Mouse (Mus musculus): ENCODE measurements around the gene Mrps18a. TPM values are rescaled to one million over a fixed set of nuclear protein-coding genes. Genes with fewer than 3 reads are reported as not detected.

Gene Mrps18a
- total RNA-seq, 1 experiment = 90.0 TPM

- in situ Hi-C loops (cut with MboI; ENCODE audit: low sequenced_read_pairs in 2 of 2, unreplicated experiment in 2 of 2) = no loop called here
- Histone ChIP-seq H3K4me3 (ENCODE audit: insufficient read depth in 1 of 2, low read depth in 1 of 2, low read length in 2 of 2, poor library complexity in 1 of 2, severe bottlenecking in 1 of 2) (no peak overlapping the region), H3K4me1 (ENCODE audit: control insufficient read depth in 2 of 2, insufficient read depth in 2 of 2, low read length in 2 of 2, poor library complexity in 1 of 2) (peaks cover 0 to 10% of the 10 kb centered on the region in 2 experiments; a peak in 1 of 4 replicates), H3K9me3 (ENCODE audit: control insufficient read depth, insufficient read depth, low read depth, low read length) (no peaks in the 10 kb centered on the region), H3K36me3 (ENCODE audit: control insufficient read depth, insufficient read depth, low read length, poor library complexity, severe bottlenecking) (no peaks in the 10 kb centered on the region), H3K9ac (ENCODE audit: insufficient read depth, low read depth, low read length, poor library complexity, severe bottlenecking) (no peak overlapping the region), H3K27ac (ENCODE audit: insufficient read depth, low read depth, low read length, poor library complexity, severe bottlenecking) (no peak overlapping the region)
- TF ChIP-seq ZNF384 (IDR thresholded peaks at IDR 0.05; ENCODE audit: low read depth, low read length) (no peak), MAFK (IDR thresholded peaks at IDR 0.05; ENCODE audit: insufficient read depth, low read depth, low read length) (no peak), ZC3H11A (IDR thresholded peaks at IDR 0.05; ENCODE audit: borderline replicate concordance, low read depth, low read length) (no peak), CHD2 (IDR thresholded peaks at IDR 0.05; ENCODE audit: low read depth, low read length) (no peak), HCFC1 (IDR thresholded peaks at IDR 0.05; ENCODE audit: borderline replicate concordance, insufficient read depth, low read length) (no peak)
- no peak for DNase-seq (ENCODE audit: low read depth, low spot score)
These were observed 43.5 kb downstream of the Mrps18a start for GRCm38 (mm10) chr17:46154336-46154735.

GRCm38 (mm10) chr17:46156680-46157079 is 45.9 kb downstream of the Mrps18a start:
- H3K4me3 ChIP-seq (ENCODE audit: insufficient read depth in 1 of 2, low read depth in 1 of 2, low read length in 2 of 2, poor library complexity in 1 of 2, severe bottlenecking in 1 of 2) = no peak overlapping the region
- H3K9me3 ChIP-seq (ENCODE audit: control insufficient read depth, insufficient read depth, low read depth, low read length) = no peaks in the 10 kb centered on the region
- H3K36me3 ChIP-seq (ENCODE audit: control insufficient read depth, insufficient read depth, low read length, poor library complexity, severe bottlenecking) = no peaks in the 10 kb centered on the region
- no peak overlapping the region for H3K27ac ChIP-seq (ENCODE audit: insufficient read depth, low read depth, low read length, poor library complexity, severe bottlenecking)
- in situ Hi-C loops (cut with MboI; ENCODE audit: low sequenced_read_pairs in 2 of 2, unreplicated experiment in 2 of 2) = no loop called here
- H3K9ac ChIP-seq (ENCODE audit: insufficient read depth, low read depth, low read length, poor library complexity, severe bottlenecking) = no peak overlapping the region
- peaks cover 0 to 12% of the 10 kb centered on the region in 2 experiments; a peak in 2 of 4 replicates for H3K4me1 ChIP-seq (ENCODE audit: control insufficient read depth in 2 of 2, insufficient read depth in 2 of 2, low read length in 2 of 2, poor library complexity in 1 of 2)
- DNase-seq (ENCODE audit: low read depth, low spot score) = no peak
- no peak for TF ChIP-seq ZNF384 (IDR thresholded peaks at IDR 0.05; ENCODE audit: low read depth, low read length)
- TF ChIP-seq HCFC1 (IDR thresholded peaks at IDR 0.05; ENCODE audit: borderline replicate concordance, insufficient read depth, low read length) = no peak
- no peak for TF ChIP-seq CHD2 (IDR thresholded peaks at IDR 0.05; ENCODE audit: low read depth, low read length)
- TF ChIP-seq ZC3H11A (IDR thresholded peaks at IDR 0.05; ENCODE audit: borderline replicate concordance, low read depth, low read length) = no peak
- TF ChIP-seq MAFK (IDR thresholded peaks at IDR 0.05; ENCODE audit: insufficient read depth, low read depth, low read length) = no peak

GRCm38 (mm10) chr17:46157131-46157530 is 46.3 kb downstream of the Mrps18a start:
- no peak for TF ChIP-seq ZC3H11A (IDR thresholded peaks at IDR 0.05; ENCODE audit: borderline replicate concordance, low read depth, low read length)
- TF ChIP-seq CHD2 (IDR thresholded peaks at IDR 0.05; ENCODE audit: low read depth, low read length) = no peak
- no peak for TF ChIP-seq ZNF384 (IDR thresholded peaks at IDR 0.05; ENCODE audit: low read depth, low read length)
- no peak for TF ChIP-seq HCFC1 (IDR thresholded peaks at IDR 0.05; ENCODE audit: borderline replicate concordance, insufficient read depth, low read length)
- TF ChIP-seq MAFK (IDR thresholded peaks at IDR 0.05; ENCODE audit: insufficient read depth, low read depth, low read length) = no peak
- Histone ChIP-seq H3K9me3 (ENCODE audit: control insufficient read depth, insufficient read depth, low read depth, low read length) (no peaks in the 10 kb centered on the region), H3K27ac (ENCODE audit: insufficient read depth, low read depth, low read length, poor library complexity, severe bottlenecking) (no peak overlapping the region), H3K36me3 (ENCODE audit: control insufficient read depth, insufficient read depth, low read length, poor library complexity, severe bottlenecking) (no peaks in the 10 kb centered on the region), H3K4me1 (ENCODE audit: control insufficient read depth in 2 of 2, insufficient read depth in 2 of 2, low read length in 2 of 2, poor library complexity in 1 of 2) (peaks cover 0 to 12% of the 10 kb centered on the region in 2 experiments; a peak in 2 of 4 replicates), H3K9ac (ENCODE audit: insufficient read depth, low read depth, low read length, poor library complexity, severe bottlenecking) (no peak overlapping the region), H3K4me3 (ENCODE audit: insufficient read depth in 1 of 2, low read depth in 1 of 2, low read length in 2 of 2, poor library complexity in 1 of 2, severe bottlenecking in 1 of 2) (no peak overlapping the region)
- no peak for DNase-seq (ENCODE audit: low read depth, low spot score)
- in situ Hi-C loops (cut with MboI; ENCODE audit: low sequenced_read_pairs in 2 of 2, unreplicated experiment in 2 of 2) = no loop called here

- in situ Hi-C loops (cut with MboI; ENCODE audit: low sequenced_read_pairs in 2 of 2, unreplicated experiment in 2 of 2) = no loop called here
- H3K4me1 ChIP-seq (ENCODE audit: control insufficient read depth in 2 of 2, insufficient read depth in 2 of 2, low read length in 2 of 2, poor library complexity in 1 of 2) = peaks cover 0 to 8% of the 10 kb centered on the region in 2 experiments; a peak in 1 of 4 replicates
- DNase-seq (ENCODE audit: low read depth, low spot score) = no peak
- no peak overlapping the region for H3K9ac ChIP-seq (ENCODE audit: insufficient read depth, low read depth, low read length, poor library complexity, severe bottlenecking)
- no peak for TF ChIP-seq MAFK (IDR thresholded peaks at IDR 0.05; ENCODE audit: insufficient read depth, low read depth, low read length)
- no peak for TF ChIP-seq ZC3H11A (IDR thresholded peaks at IDR 0.05; ENCODE audit: borderline replicate concordance, low read depth, low read length)
- TF ChIP-seq CHD2 (IDR thresholded peaks at IDR 0.05; ENCODE audit: low read depth, low read length) = no peak
- TF ChIP-seq ZNF384 (IDR thresholded peaks at IDR 0.05; ENCODE audit: low read depth, low read length) = no peak
- TF ChIP-seq HCFC1 (IDR thresholded peaks at IDR 0.05; ENCODE audit: borderline replicate concordance, insufficient read depth, low read length) = no peak
- H3K36me3 ChIP-seq (ENCODE audit: control insufficient read depth, insufficient read depth, low read length, poor library complexity, severe bottlenecking) = no peaks in the 10 kb centered on the region; the same call in 1 of the 2 replicates
- H3K4me3 ChIP-seq (ENCODE audit: insufficient read depth in 1 of 2, low read depth in 1 of 2, low read length in 2 of 2, poor library complexity in 1 of 2, severe bottlenecking in 1 of 2) = peak overlapping the region in 1 of 2 experiments; percentile 70; a peak in 1 of 4 replicates
- H3K27ac ChIP-seq (ENCODE audit: insufficient read depth, low read depth, low read length, poor library complexity, severe bottlenecking) = no peak overlapping the region
- H3K9me3 ChIP-seq (ENCODE audit: control insufficient read depth, insufficient read depth, low read depth, low read length) = no peaks in the 10 kb centered on the region
These were observed 48.5 kb downstream of the Mrps18a start for GRCm38 (mm10) chr17:46159236-46159635.

Measured in ES-E14 (cell line).